Mouse (Mus musculus): ENCODE data around the gene Krcc1.

DNA sequence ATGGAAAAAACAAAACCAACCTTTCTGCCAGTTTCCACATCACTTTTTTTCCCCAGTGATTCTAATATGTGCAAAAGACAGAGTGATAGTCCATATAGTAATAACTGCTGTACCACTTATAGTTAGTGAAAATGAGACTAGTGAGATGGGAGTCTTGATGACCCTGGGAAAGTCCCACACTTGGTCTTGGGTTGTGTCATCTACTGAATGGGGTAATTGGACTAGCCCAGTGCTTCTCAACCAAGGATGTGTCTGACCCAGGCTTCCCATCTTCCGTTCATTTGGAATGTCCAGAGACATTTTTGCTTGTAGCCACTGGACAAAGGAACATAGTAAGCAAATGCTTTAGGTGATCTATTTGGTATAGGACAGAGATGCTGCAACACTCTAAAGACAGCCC lies 2.2 kb downstream of the Krcc1 start:
- TF ChIP-seq CTCF (IDR thresholded peaks at IDR 0.05; ENCODE audit: low read depth) (no peak), EP300 (IDR thresholded peaks at IDR 0.05; ENCODE audit: low read depth) (no peak)
